Mouse (Mus musculus) kidney, embryonic 14.5 days (tissue): ENCODE data around the gene Trim34b. TPM values are rescaled to one million over a fixed set of nuclear protein-coding genes. Genes with fewer than 3 reads are reported as not detected.
"Not testable (repeated sequence)": the region's sequence is repeated elsewhere in the genome, so short reads cannot be mapped to it uniquely, and the experiment has no call there.

Source experiments
- ATAC-seq: fragments of 200-750 bp; cut with Nextera tagmentation; 2 replicates; pipeline ENCODE4 v1.8.0; 2017; ENCODE audit warnings: moderate number of reproducible peaks, mild to moderate bottlenecking, moderate TSS enrichment, moderate library complexity; ENCODE audit not compliant: low FRiP score, low TSS enrichment
- H3K27ac ChIP-seq: fragments of 300-500 bp; sonication (generic); 2 replicates; pipeline ENCODE4 v1.5.1; 2014; ENCODE audit warnings: low read depth, mild to moderate bottlenecking, low read length, moderate library complexity, mixed read lengths
- H3K27me3 ChIP-seq: fragments of 300-500 bp; sonication (generic); 2 replicates; pipeline ENCODE4 v1.6.1; 2014; ENCODE audit warnings: mild to moderate bottlenecking, low read length; ENCODE audit not compliant: control insufficient read depth, insufficient read depth
- H3K36me3 ChIP-seq: fragments of 300-500 bp; sonication (generic); 2 replicates; pipeline ENCODE4 v1.6.1; 2014; ENCODE audit warnings: low read length, mixed read lengths; ENCODE audit not compliant: control insufficient read depth, insufficient read depth
- H3K4me1 ChIP-seq: fragments of 300-500 bp; sonication (generic); 2 replicates; pipeline ENCODE4 v1.6.1; 2014; ENCODE audit warnings: low read length, mixed read lengths; ENCODE audit not compliant: control insufficient read depth, insufficient read depth
- H3K4me2 ChIP-seq: fragments of 300-500 bp; sonication (generic); replicated peaks from 2 replicates; pipeline ENCODE4 v1.6.1; 2014; ENCODE audit warnings: low read depth, mild to moderate bottlenecking, low read length
- H3K4me3 ChIP-seq: fragments of 300-500 bp; sonication (generic); 2 replicates; pipeline ENCODE4 v1.5.1; 2014; ENCODE audit warnings: mild to moderate bottlenecking, low read length
- H3K9ac ChIP-seq: fragments of 300-500 bp; sonication (generic); 2 replicates; pipeline ENCODE4 v1.6.1; 2014; ENCODE audit warnings: low read depth, mild to moderate bottlenecking, low read length, moderate library complexity
- H3K9me3 ChIP-seq: fragments of 300-500 bp; sonication (generic); 2 replicates; pipeline ENCODE4 v1.6.1; 2016; ENCODE audit warnings: low read length; ENCODE audit not compliant: control insufficient read depth
- WGBS: fragments of 180-500 bp; shearing (Covaris S2); extraction: QIAGEN DNeasy Blood & Tissue Kit; methylation state at CpG from one replicate; pipeline ENCODE4 v1.1.7; 2014; 5-methylcytosine and 5-hydroxymethylcytosine counted together
- polyA plus RNA-seq: library from polyadenylated mRNA; unstranded; fragments of >200 nt; fragmentation: Nextera tagmentation; extraction: Ambion mirVana; gene quantifications from 2 replicates; pipeline ENCODE4 v1.2.1, GENCODE M21; 2014

The Trim34b gene
- 0.40 and 0.50 TPM in 2 replicates for polyA plus RNA-seq

GRCm38 (mm10) chr7:104329171-104329570 lies at the start of gene Trim34b:
Gene Trim34b (plus strand): TSS chr7:104329471.
- 93% methylated on average over 2 of the region's 2 CpGs for WGBS
- ATAC-seq, H3K27me3 ChIP-seq, H3K4me3 ChIP-seq, H3K4me2 ChIP-seq, H3K36me3 ChIP-seq, H3K27ac ChIP-seq, H3K4me1 ChIP-seq, H3K9me3 ChIP-seq, H3K9ac ChIP-seq: not testable (repeated sequence)

GRCm38 (mm10) chr7:104287576-104288443 lies 41.5 kb upstream of the Trim34b start, which contains the start of gene Trim5:
Gene Trim5 (minus strand): TSS chr7:104288094.
- H3K36me3 ChIP-seq, H3K27ac ChIP-seq, H3K9me3 ChIP-seq, H3K4me1 ChIP-seq, H3K27me3 ChIP-seq, H3K9ac ChIP-seq: not testable (repeated sequence)
- H3K4me3 ChIP-seq, result 0 out of 2 replicates have a peak within 1 kb of the TSS, but pooled peaks have one; percentile 9
- peak; percentile 86; the same call in 1 of the 2 replicates for ATAC-seq
- peak within 1 kb of the TSS; percentile 17 for H3K4me2 ChIP-seq
- 39% methylated on average over 14 of the region's 14 CpGs for WGBS

- Histone ChIP-seq H3K4me2 (no peak overlapping the region), H3K9ac (no peak overlapping the region), H3K27me3 (no peaks in the 10 kb centered on the region), H3K4me3 (no peak overlapping the region), H3K27ac (no peak overlapping the region), H3K9me3 (no peaks in the 10 kb centered on the region), H3K36me3 (no peaks in the 10 kb centered on the region), H3K4me1 (no peaks in the 10 kb centered on the region)
- WGBS, result 100% methylated on average over 1 of the region's 1 CpGs
- no peak for ATAC-seq
Measured at GRCm38 (mm10) chr7:104290641-104291040, 38.6 kb upstream of the Trim34b start.

GRCm38 (mm10) chr7:104291638-104292400 lies 37.5 kb upstream of the Trim34b start:
- no peaks in the 10 kb centered on the region for H3K9me3 ChIP-seq
- H3K4me3 ChIP-seq, result no peak overlapping the region
- WGBS, result 80% methylated on average over 5 of the region's 5 CpGs

GRCm38 (mm10) chr7:104314796-104315353 lies 14.4 kb upstream of the Trim34b start:
- H3K27ac ChIP-seq, result no peak overlapping the region
- 11% methylated on average over 15 of the region's 15 CpGs for WGBS

More at GRCm38 (mm10) chr7:104291638-104292400, 37.5 kb upstream of the Trim34b start:
- no peak overlapping the region for H3K27ac ChIP-seq
- H3K27me3 ChIP-seq, result no peaks in the 10 kb centered on the region
- ATAC-seq, result no peak
- no peaks in the 10 kb centered on the region for H3K36me3 ChIP-seq
- H3K4me1 ChIP-seq, result no peaks in the 10 kb centered on the region
- no peak overlapping the region for H3K4me2 ChIP-seq
- no peak overlapping the region for H3K9ac ChIP-seq

GRCm38 (mm10) chr7:104315369-104316080 lies 13.7 kb upstream of the Trim34b start, which contains the start of gene Trim12a:
Gene Trim12a (minus strand): TSS chr7:104315466.
- Histone ChIP-seq H3K4me3 (peak within 1 kb of the TSS; percentile 38), H3K9ac (peak within 1 kb of the TSS; percentile 23; the same call in 1 of the 2 replicates), H3K4me2 (peak within 1 kb of the TSS; percentile 43)
- H3K4me1 ChIP-seq, H3K27ac ChIP-seq, H3K9me3 ChIP-seq, H3K36me3 ChIP-seq, H3K27me3 ChIP-seq: not testable (repeated sequence)
- WGBS, result 20% methylated on average over 4 of the region's 4 CpGs
- ATAC-seq, result peak; percentile 93

More at GRCm38 (mm10) chr7:104314796-104315353, 14.4 kb upstream of the Trim34b start:
- Histone ChIP-seq H3K4me2 (peak overlapping the region; percentile 43), H3K9ac (peak overlapping the region; percentile 23; the same call in 1 of the 2 replicates), H3K27me3 (no peaks in the 10 kb centered on the region), H3K36me3 (no peaks in the 10 kb centered on the region), H3K9me3 (no peaks in the 10 kb centered on the region), H3K4me1 (no peaks in the 10 kb centered on the region), H3K4me3 (peak overlapping the region; percentile 38)
- ATAC-seq, result peak; percentile 65; the same call in 1 of the 2 replicates

GRCm38 (mm10) chr7:104322028-104322427 lies 7.2 kb upstream of the Trim34b start:
- Histone ChIP-seq H3K36me3 (no peaks in the 10 kb centered on the region), H3K9me3 (no peaks in the 10 kb centered on the region), H3K27me3 (no peaks in the 10 kb centered on the region), H3K9ac (no peak overlapping the region), H3K27ac (no peak overlapping the region), H3K4me2 (no peak overlapping the region), H3K4me3 (no peak overlapping the region), H3K4me1 (no peaks in the 10 kb centered on the region)
- 79% methylated on average over 9 of the region's 9 CpGs for WGBS
- no peak for ATAC-seq

GRCm38 (mm10) chr7:104335547-104335946 lies 6.3 kb downstream of the Trim34b start:
- not testable (repeated sequence) for H3K4me2 ChIP-seq, H3K36me3 ChIP-seq, H3K27me3 ChIP-seq, ATAC-seq, H3K9me3 ChIP-seq, H3K27ac ChIP-seq, H3K9ac ChIP-seq, H3K4me1 ChIP-seq, H3K4me3 ChIP-seq
- 91% methylated on average over 3 of the region's 3 CpGs for WGBS
